Mouse (Mus musculus): ENCODE data around the gene Smim14.
"Not testable (repeated sequence)": the region's sequence is repeated elsewhere in the genome, so short reads cannot be mapped to it uniquely, and the experiment has no call there.

Gene Smim14

GRCm38 (mm10) chr5:65536751-65537419 lies at the start of gene Smim14, which contains the start of gene Ube2k:
Gene Smim14 (minus strand): TSS chr5:65537184.
Gene Ube2k (plus strand): TSS chr5:65537233.
- DNase-seq (ENCODE audit: low spot score in 2 of 2): peak; percentile 91 to 94

DNA sequence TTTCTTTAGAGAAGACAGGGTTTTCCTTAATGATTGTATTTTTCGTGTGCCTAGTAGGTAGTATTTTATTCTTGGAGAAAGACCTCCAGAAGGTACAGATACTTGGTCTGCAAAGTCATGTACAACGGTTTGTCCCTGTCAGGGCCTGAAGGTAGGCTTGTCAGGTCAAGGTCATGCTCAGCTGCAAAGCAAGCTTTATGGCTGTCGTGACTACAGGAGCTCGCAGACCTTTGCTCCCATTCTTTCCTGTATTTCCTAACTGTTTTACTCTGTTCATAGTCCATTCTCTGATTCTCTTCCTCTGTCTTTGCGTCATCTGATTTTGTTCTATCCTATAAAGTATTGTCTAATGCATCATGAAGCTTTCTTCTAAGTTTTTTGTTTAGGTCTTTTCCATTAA lies 49.3 kb upstream of the Smim14 start:
- DNase-seq (ENCODE audit: low spot score in 2 of 2): no peak

- DNase-seq (ENCODE audit: low spot score in 2 of 2): no peak
Observed at GRCm38 (mm10) chr5:65578545-65578944, 41.6 kb upstream of the Smim14 start.

GRCm38 (mm10) chr5:65575896-65576295 lies 38.9 kb upstream of the Smim14 start:
- DNase-seq (ENCODE audit: low spot score in 2 of 2): no peak

GRCm38 (mm10) chr5:65574876-65575275 lies 37.9 kb upstream of the Smim14 start:
- no peak for DNase-seq (ENCODE audit: low spot score in 2 of 2)

DNA sequence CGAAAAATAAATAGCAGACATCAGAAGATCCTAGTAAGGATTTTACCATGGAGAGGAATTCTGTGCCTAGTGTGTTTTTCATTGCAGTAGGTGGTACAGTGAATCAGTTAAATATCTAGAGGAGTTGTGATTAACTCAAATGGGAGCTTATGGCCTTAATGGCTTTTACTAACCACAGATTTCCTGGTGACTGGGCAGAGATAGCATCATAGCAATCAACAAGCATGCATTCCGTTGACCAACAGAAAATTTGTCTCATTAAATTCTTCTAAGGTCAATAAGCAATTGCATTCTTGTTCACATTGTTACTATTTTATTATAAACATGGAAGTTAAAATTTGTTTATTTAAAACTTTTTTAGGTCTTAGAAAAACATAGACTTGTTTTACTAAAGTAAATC lies 28.5 kb upstream of the Smim14 start:
- no peak for DNase-seq (ENCODE audit: low spot score in 2 of 2)

- DNase-seq (ENCODE audit: low spot score in 2 of 2): no peak
Observed at GRCm38 (mm10) chr5:65561125-65561893, 24.3 kb upstream of the Smim14 start.

DNA sequence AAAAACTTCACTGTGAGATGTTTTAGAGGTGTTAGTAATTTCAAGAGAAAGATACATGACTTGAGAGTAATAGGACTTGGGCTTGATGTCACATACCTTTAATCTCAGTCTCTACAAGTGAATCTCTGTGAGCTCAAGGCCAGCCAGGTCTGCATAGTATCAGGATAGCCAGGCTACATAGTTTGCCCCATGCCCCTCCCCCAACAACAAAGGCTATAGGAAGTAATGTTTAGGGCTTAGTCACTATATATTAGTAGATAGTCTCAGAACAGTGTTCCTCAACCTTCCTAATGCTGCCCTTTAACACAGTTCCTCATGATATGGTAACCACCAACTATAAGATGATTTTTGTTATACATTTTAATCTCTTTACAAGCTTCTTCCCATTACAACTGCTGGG lies 20.1 kb upstream of the Smim14 start:
- DNase-seq (ENCODE audit: low spot score in 2 of 2): no peak

DNA sequence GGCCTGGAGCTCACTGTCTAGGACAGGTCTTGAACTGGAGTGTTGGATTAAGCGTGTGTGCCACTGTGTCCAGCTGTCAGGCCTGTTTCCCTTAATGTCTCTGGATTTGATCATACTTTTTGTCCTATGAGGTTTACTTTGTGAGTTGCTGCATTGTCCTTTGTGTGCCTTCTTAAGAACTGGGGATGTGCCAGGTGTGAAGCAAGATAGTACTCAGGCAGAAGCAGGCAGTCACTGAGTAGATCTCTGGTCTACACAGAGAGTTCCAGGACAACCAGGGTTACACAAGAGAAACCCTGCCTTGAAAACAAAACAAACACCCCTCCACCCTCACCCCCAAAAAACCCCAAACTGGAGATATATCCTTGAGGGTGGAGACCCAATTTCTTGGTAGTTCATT lies 12.7 kb upstream of the Smim14 start:
- DNase-seq (ENCODE audit: low spot score in 2 of 2): no peak

DNA sequence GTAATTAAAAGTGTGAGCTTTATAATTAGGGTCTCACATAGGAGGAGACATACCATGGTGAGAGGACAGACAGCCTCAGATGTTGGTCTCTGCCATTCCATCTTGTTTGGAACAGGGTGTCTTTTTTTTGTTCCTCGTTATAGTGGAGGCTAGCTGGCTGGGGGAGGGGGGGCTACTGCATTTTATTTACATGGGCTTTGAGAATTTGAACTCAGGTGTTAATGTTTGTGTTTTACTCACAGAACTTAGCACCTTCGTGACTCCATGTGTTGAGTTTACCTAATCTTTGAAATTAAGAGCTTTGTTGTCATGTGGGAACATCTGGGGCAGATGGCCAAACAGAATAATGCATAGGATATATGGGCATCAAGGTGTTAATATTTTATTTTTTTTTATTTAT lies 7.6 kb upstream of the Smim14 start:
- DNase-seq (ENCODE audit: low spot score in 2 of 2): no peak

- no peak for DNase-seq (ENCODE audit: low spot score in 2 of 2)
Observed at GRCm38 (mm10) chr5:65543491-65543890, 6.5 kb upstream of the Smim14 start.

DNA sequence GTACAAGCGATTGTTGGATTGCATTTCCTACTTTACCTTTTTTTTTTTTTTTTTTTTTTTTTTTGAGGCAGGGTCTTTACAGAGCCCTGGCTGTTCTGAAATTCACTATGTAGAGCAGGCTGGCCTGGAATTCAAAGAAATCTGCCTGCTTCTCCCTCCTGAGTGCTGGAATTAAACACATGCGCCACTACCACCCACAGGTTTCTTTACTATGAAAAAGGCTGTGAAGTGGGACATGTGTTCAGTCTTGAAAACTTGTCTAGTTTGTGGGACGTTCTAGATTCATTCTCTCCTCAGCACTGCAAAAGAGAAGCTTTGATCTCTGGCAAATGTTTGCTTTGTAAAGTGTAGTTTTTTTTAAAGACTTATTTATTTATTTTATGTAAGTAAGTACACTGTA lies 4.9 kb upstream of the Smim14 start:
- no peak for DNase-seq (ENCODE audit: low spot score in 2 of 2)

- DNase-seq (ENCODE audit: low spot score in 2 of 2): no peak
Observed at GRCm38 (mm10) chr5:65539786-65540185, 2.8 kb upstream of the Smim14 start.

- no peak for DNase-seq (ENCODE audit: low spot score in 2 of 2)
Observed at GRCm38 (mm10) chr5:65538829-65539228, 1.8 kb upstream of the Smim14 start.

DNA sequence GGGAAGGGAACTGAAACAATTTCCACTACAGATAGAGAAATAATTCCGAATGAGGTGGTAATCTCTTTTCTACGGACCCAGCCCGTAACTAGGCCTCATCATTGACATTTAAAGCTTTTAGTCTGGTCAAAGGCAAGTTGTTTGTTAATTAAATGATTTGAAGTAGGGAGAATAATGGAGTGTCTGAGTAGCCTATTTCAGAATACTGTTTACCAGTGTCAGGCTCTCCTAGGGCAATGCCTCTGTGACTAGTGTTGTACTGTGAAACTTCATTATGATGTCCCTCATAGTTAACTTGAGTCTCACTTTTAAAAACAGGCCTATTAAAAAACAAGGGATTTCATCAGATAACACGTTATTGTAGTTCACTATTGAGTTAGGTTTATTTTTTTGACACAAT lies 1.1 kb upstream of the Smim14 start:
- no peak for DNase-seq (ENCODE audit: low spot score in 2 of 2)

GRCm38 (mm10) chr5:65537420-65538071 lies 562 bp upstream of the Smim14 start:
- DNase-seq (ENCODE audit: low spot score in 2 of 2): peak in 1 of 2 experiments; percentile 28

- not testable (repeated sequence) for DNase-seq (ENCODE audit: low spot score in 2 of 2)
Observed at GRCm38 (mm10) chr5:65536068-65536465, 917 bp downstream of the Smim14 start.

DNA sequence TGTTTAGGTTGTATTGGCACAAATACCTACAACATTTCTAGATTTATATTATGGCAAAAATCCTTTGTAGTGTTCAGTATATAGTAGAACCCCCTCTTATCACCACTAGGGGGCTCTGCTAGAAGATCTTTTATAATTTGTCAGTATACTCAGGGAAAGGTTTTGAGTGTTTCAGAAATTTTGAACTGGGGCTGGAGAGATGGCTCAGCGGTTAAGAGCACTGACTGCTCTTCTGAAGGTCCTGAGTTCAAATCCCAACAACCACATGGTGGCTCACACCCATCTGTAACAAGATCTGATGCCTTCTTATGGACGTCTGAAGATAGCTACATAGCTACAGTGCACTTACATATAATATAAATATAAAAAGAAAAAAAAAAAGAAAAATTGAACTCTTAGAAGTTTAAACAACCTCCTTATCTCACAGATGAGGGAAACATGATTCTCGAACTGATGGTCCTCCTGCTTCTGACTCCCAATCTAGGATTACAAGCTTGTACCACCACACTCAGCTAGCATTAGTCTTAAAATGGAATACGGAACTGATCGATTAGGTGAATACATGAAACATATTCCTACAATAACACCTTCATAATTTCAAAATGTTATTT lies 1.4 kb downstream of the Smim14 start:
- DNase-seq (ENCODE audit: low spot score in 2 of 2): no peak

GRCm38 (mm10) chr5:65534496-65534895 lies 2.5 kb downstream of the Smim14 start:
- DNase-seq (ENCODE audit: low spot score in 2 of 2): no peak

DNA sequence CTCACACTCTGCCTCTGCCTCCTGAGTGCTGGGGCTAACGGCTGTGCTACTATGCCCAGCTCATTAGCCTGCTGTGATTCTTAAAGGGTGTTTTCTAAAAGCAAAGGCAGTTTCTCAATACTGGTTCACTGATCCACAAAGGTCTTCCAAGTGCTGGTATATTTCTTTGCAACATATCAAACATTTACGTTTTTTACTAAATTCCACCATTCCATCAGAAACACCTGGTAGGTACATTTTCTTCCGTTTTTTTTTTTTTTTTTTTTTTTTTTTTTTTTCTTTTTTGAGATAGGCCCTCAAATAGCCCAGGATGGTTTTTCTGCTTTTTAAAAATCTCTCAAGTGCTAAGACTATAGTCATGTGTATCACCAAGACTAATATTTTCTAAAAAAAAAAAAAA lies 5.7 kb downstream of the Smim14 start:
- no peak for DNase-seq (ENCODE audit: low spot score in 2 of 2)

GRCm38 (mm10) chr5:65525674-65526443 lies 11.1 kb downstream of the Smim14 start:
- peak in 1 of 2 experiments; percentile 16 for DNase-seq (ENCODE audit: low spot score in 2 of 2)

DNA sequence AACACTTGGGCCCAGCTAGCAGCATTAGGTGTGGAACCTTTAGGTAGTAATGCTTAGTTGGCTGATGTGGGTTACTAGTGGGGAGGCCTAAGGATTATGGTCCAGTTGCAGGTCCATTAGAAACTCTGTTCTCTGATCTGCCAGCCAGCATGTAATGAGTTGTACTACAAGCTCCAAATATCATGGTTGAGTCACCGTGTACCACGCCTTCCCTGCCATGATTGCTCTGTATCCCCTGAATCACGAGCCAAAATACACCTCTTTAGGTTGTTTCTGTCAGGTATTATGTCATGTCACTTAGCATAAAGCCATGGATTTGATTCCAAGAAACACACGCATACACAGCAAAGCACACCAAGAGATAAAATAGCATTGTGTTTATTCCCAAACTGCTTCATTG lies 12.2 kb downstream of the Smim14 start:
- DNase-seq (ENCODE audit: low spot score in 2 of 2): no peak

Data from spleen, postnatal 14 days (tissue).